Mouse (Mus musculus) neural tube, embryonic 13.5 days (tissue): ENCODE data around the gene Mb21d2. TPM values are rescaled to one million over a fixed set of nuclear protein-coding genes. Genes with fewer than 3 reads are reported as not detected.

Experiments used
- ATAC-seq: fragments of 200-750 bp; cut with Nextera tagmentation; 2 replicates; pipeline ENCODE4 v1.8.0; 2017; ENCODE audit warnings: low read depth, mild to moderate bottlenecking, moderate TSS enrichment, moderate library complexity
- H3K27ac ChIP-seq: fragments of 300-500 bp; sonication (generic); replicated peaks from 2 replicates; pipeline ENCODE4 v1.5.1; 2015; ENCODE audit warnings: moderate library complexity, mild to moderate bottlenecking, inconsistent platforms
- H3K27me3 ChIP-seq: fragments of 300-500 bp; sonication (generic); 2 replicates; pipeline ENCODE4 v1.6.1; 2015; ENCODE audit warnings: mild to moderate bottlenecking, inconsistent platforms
- H3K36me3 ChIP-seq: fragments of 300-500 bp; sonication (generic); 2 replicates; pipeline ENCODE4 v1.6.1; 2015; ENCODE audit warnings: mild to moderate bottlenecking, inconsistent platforms
- H3K4me1 ChIP-seq: fragments of 300-500 bp; sonication (generic); replicated peaks from 2 replicates; pipeline ENCODE4 v1.6.1; 2015; ENCODE audit warnings: inconsistent platforms
- H3K4me2 ChIP-seq: fragments of 300-500 bp; sonication (generic); 2 replicates; pipeline ENCODE4 v1.6.1; 2015; ENCODE audit warnings: inconsistent platforms, mild to moderate bottlenecking, moderate library complexity
- H3K4me3 ChIP-seq: fragments of 300-500 bp; sonication (generic); 2 replicates; pipeline ENCODE4 v1.5.1; 2015; ENCODE audit warnings: mild to moderate bottlenecking, inconsistent platforms
- H3K9ac ChIP-seq: fragments of 300-500 bp; sonication (generic); 2 replicates; pipeline ENCODE4 v1.6.1; 2015; ENCODE audit warnings: moderate library complexity, mild to moderate bottlenecking, inconsistent platforms
- H3K9me3 ChIP-seq: fragments of 300-500 bp; sonication (generic); 2 replicates; pipeline ENCODE4 v1.6.1; 2016; ENCODE audit warnings: inconsistent platforms
- WGBS: fragments of 180-500 bp; shearing (Covaris S2); methylation state at CpG from one replicate; pipeline ENCODE4 v1.1.7; 2015; 5-methylcytosine and 5-hydroxymethylcytosine counted together
- polyA plus RNA-seq: library from polyadenylated mRNA; unstranded; fragments of >200 nt; fragmentation: Nextera tagmentation; extraction: Ambion mirVana; gene quantifications from 2 replicates; pipeline ENCODE4 v1.2.1, GENCODE M21; 2015

Gene Mb21d2
- polyA plus RNA-seq, 1 experiment from 2014 or later: 13.5 TPM

- H3K9ac ChIP-seq: peak overlapping the region; percentile 80
- H3K27ac ChIP-seq: no peak overlapping the region
- no peak for ATAC-seq
- no peaks in the 10 kb centered on the region for H3K36me3 ChIP-seq
- peak overlapping the region; percentile 59 for H3K4me3 ChIP-seq
- peaks cover 44% of the 10 kb centered on the region for H3K4me1 ChIP-seq
- WGBS: 11% methylated on average over 9 of the region's 9 CpGs
- H3K9me3 ChIP-seq: no peaks in the 10 kb centered on the region
- H3K4me2 ChIP-seq: peak overlapping the region; percentile 64
- H3K27me3 ChIP-seq: peaks cover 32% of the 10 kb centered on the region
Measured at GRCm38 (mm10) chr16:28927381-28927780, 2.1 kb downstream of the Mb21d2 start.

- WGBS: 57% methylated on average over 11 of the region's 11 CpGs
- no peak for ATAC-seq
- peaks cover 4% of the 10 kb centered on the region for H3K27me3 ChIP-seq
- no peak overlapping the region for H3K27ac ChIP-seq
- no peaks in the 10 kb centered on the region for H3K9me3 ChIP-seq
- no peaks in the 10 kb centered on the region for H3K36me3 ChIP-seq
- H3K4me1 ChIP-seq: peaks cover 9% of the 10 kb centered on the region
- H3K9ac ChIP-seq: no peak overlapping the region
- no peak overlapping the region for H3K4me3 ChIP-seq
- H3K4me2 ChIP-seq: no peak overlapping the region
Measured at GRCm38 (mm10) chr16:28919320-28919885, 10.1 kb downstream of the Mb21d2 start.

DNA sequence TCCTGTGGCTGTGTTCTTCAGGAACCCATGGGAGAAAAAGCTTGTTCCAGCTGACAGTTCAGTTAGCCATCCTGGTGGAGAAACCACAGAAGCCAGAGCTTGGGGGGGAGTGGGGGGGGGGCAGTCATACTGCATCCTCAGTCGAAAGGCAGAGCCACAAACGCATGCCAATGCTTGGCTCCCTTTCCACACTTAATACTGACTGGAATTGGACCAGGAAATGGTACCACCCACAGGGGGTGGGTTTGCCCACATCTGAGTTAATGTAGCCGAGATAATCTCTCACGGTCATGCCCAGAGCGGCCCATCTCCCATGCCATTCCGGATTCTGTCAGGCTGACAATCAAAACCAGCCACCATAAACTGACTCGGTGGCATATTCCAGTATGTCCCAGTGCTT, 14.1 kb downstream of the Mb21d2 start:
- 78% methylated on average over 7 of the region's 7 CpGs for WGBS
- Histone ChIP-seq H3K9me3 (no peaks in the 10 kb centered on the region), H3K9ac (no peak overlapping the region), H3K36me3 (no peaks in the 10 kb centered on the region), H3K4me1 (0 out of 2 replicates have a peak, but pooled peaks cover 5% of the 10 kb centered on the region), H3K4me2 (no peak overlapping the region), H3K27ac (no peak overlapping the region), H3K4me3 (no peak overlapping the region), H3K27me3 (no peaks in the 10 kb centered on the region)
- ATAC-seq: no peak

DNA sequence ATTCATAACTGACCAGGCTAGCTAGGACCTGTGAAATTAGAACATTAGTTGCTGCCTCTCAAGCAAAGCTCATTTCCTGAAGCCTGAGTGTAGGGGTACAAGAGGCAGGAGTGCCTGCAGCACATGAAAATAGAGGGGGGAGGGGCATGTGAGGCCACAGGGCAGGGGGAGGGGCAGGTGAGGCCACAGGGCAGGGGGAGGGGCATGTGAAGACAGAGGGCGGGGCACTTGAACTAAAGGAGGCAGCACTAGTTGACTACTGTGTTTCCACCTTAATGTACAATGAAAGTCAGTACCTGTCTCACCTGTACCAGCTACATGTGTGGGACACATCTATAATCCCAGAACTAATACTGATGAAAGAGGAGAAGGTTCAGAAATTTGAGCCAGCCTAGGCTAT, 14.8 kb downstream of the Mb21d2 start:
- no peak overlapping the region for H3K27ac ChIP-seq
- no peaks in the 10 kb centered on the region for H3K27me3 ChIP-seq
- H3K36me3 ChIP-seq: no peaks in the 10 kb centered on the region
- 0 out of 2 replicates have a peak, but pooled peaks cover 5% of the 10 kb centered on the region for H3K4me1 ChIP-seq
- H3K4me2 ChIP-seq: no peak overlapping the region
- 79% methylated on average over 1 of the region's 1 CpGs for WGBS
- no peak for ATAC-seq
- H3K9ac ChIP-seq: no peak overlapping the region
- no peak overlapping the region for H3K4me3 ChIP-seq
- no peaks in the 10 kb centered on the region for H3K9me3 ChIP-seq

DNA sequence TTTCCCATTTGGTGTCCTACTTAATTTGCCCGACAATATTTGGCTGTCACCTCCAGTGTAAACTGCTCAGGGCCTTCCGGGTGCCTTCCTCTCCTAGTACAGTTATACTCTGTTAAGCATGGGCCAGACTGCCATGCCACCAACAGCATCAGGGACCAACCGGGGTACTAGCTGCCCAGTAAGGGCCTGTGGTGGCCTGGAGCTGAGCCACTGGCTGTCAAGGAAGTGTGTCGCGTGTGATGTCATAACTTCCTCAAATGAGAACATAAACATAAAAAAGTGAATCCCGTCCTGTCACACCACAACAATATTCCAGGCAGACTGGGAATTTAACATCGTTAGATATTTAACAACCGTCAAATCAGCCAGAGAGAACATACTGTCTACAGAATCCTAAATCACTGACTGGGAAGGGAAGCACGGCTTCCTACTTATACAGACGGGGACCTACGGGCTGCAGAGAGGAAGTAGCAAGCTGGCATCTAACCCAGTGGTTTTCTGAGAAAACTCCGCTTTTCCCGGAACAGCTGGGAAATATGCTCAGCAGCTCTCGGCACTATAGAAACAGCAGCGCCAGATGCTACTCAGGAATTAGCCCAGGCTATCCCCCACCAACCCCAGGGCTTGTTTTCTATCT, 17.9 kb downstream of the Mb21d2 start:
- Histone ChIP-seq H3K27ac (no peak overlapping the region), H3K36me3 (no peaks in the 10 kb centered on the region), H3K27me3 (no peaks in the 10 kb centered on the region), H3K4me3 (no peak overlapping the region), H3K4me2 (no peak overlapping the region), H3K9ac (no peak overlapping the region), H3K4me1 (peaks cover under 1% of the 10 kb centered on the region; the same call in 1 of the 2 replicates), H3K9me3 (no peaks in the 10 kb centered on the region)
- 78% methylated on average over 15 of the region's 15 CpGs for WGBS
- ATAC-seq: no peak

DNA sequence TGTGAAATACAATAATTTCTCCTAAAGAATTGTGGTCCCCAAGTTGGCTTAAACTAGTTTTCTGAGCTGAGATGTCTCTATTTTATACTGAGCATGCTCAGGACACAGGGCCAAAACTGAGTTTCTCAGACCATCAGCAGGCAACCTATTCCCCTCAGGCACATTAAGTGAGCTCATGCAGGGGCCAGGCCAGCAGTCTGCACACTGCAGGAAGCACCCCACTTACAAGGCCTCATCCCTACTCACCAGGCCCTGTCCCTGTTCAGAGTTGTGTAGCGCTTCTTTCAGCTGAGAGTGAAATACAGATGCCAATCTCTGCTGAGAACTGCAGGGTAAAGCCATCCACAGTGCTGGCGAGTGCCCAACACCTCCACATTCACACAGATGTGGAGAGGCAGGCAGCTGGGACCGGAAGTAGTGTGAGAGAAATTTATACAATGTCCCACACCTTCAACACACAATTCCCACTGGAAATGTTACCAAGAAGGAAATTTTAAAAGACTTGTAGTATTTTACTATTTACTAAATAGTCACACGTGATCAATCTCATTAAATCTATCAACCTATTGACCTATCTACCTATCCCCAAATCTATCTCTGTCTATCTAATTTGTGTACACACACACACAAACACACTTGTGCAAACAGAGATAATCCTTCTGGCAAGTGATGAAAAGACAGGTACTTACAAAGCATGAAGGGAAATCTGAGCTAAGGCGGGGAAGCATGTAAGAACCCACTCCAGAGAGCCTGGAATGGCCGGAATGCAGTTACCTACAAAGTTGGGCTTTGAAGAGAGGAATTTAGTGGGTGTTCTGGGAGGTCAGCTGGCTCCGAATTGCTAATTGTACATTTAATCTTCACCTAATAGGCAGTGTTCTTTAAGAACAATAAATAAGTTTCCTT, 22.9 kb downstream of the Mb21d2 start:
- Histone ChIP-seq H3K27me3 (no peaks in the 10 kb centered on the region), H3K4me3 (no peak overlapping the region), H3K36me3 (no peaks in the 10 kb centered on the region), H3K4me2 (no peak overlapping the region), H3K9me3 (no peaks in the 10 kb centered on the region), H3K27ac (no peak overlapping the region), H3K4me1 (peaks cover 16% of the 10 kb centered on the region), H3K9ac (no peak overlapping the region)
- no peak for ATAC-seq
- 84% methylated on average over 7 of the region's 7 CpGs for WGBS

DNA sequence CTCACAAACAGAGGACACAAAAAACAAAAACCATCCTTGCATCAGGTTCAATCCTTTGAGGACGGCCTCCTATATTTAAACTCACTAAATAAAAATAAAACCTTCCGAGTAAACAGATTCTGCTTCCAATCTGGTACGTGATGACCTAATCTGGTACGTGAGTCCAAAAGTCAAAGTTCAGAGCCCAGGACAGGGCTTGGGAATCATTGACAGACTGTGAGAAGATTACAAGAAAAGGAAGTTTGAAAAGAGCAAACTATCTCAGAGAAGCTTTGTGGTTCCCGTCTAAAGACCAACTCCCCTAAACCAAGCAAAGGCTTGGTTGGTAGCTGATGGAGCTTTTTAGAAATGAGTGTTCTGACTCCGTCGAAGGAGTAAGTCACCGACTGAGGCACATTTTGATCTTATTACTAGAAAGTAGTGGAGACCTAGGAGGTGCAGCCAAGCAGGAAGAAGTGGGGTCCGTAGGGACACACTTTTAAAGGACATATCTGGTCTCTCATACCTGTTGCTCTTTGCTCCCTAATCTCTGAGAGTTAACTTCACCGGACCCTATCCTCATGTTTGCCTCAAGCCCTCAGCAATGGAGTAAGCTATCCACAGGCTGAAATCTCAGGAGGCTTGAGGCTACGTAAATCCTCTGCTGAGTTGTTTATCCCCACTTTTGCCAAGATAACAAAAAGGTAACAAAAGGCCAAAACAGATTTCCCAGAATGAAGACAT, 23.7 kb downstream of the Mb21d2 start:
- ATAC-seq: no peak

GRCm38 (mm10) chr16:28902620-28903565, 26.6 kb downstream of the Mb21d2 start:
- Histone ChIP-seq H3K27me3 (peaks cover 17% of the 10 kb centered on the region), H3K4me1 (peaks cover 33% of the 10 kb centered on the region), H3K9ac (no peak overlapping the region), H3K9me3 (no peaks in the 10 kb centered on the region), H3K4me3 (no peak overlapping the region), H3K36me3 (no peaks in the 10 kb centered on the region), H3K27ac (no peak overlapping the region), H3K4me2 (no peak overlapping the region)
- 69% methylated on average over 14 of the region's 14 CpGs for WGBS
- ATAC-seq: no peak

More for the DNA sequence above, 23.7 kb downstream of the Mb21d2 start:
- Histone ChIP-seq H3K36me3 (no peaks in the 10 kb centered on the region), H3K4me2 (no peak overlapping the region), H3K4me3 (no peak overlapping the region), H3K27me3 (no peaks in the 10 kb centered on the region; the same call in 1 of the 2 replicates), H3K9ac (no peak overlapping the region), H3K27ac (no peak overlapping the region), H3K9me3 (no peaks in the 10 kb centered on the region), H3K4me1 (peaks cover 16% of the 10 kb centered on the region)
- WGBS: 87% methylated on average over 11 of the region's 11 CpGs

DNA sequence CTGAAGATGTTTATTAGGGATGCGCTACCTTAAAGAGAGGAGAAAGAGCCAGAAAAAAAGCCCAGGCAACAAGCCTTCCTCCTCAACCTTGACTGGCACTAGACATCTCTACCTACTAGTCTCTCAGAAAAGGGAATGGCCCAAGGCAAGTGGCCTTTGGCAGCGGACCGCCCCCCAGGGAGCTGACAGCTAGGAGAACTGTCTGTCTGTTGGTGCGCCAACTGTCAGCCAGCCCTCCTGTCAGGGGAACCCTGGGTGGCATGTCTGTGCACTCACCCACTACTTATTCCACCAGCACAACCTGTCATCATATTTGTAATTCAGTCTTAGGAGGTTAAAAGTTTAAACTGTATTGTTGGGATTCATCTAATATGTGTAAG, 30.3 kb downstream of the Mb21d2 start:
- no peaks in the 10 kb centered on the region for H3K36me3 ChIP-seq
- H3K9ac ChIP-seq: no peak overlapping the region
- no peak overlapping the region for H3K4me3 ChIP-seq
- no peak overlapping the region for H3K4me2 ChIP-seq
- H3K27me3 ChIP-seq: peaks cover 30% of the 10 kb centered on the region
- WGBS: 65% methylated on average over 4 of the region's 4 CpGs
- H3K27ac ChIP-seq: no peak overlapping the region
- H3K9me3 ChIP-seq: no peaks in the 10 kb centered on the region
- ATAC-seq: no peak
- H3K4me1 ChIP-seq: peaks cover 40% of the 10 kb centered on the region

- Histone ChIP-seq H3K4me1 (peaks cover 44% of the 10 kb centered on the region), H3K9me3 (no peaks in the 10 kb centered on the region), H3K27me3 (peaks cover 31% of the 10 kb centered on the region), H3K36me3 (no peaks in the 10 kb centered on the region), H3K27ac (0 out of 2 replicates have a peak overlapping the region, but pooled peaks have one; percentile 18), H3K4me3 (no peak overlapping the region), H3K9ac (no peak overlapping the region), H3K4me2 (0 out of 2 replicates have a peak overlapping the region, but pooled peaks have one; percentile 5)
- 31% methylated on average over 15 of the region's 15 CpGs for WGBS
- ATAC-seq: no peak
Measured at GRCm38 (mm10) chr16:28898509-28899160, 30.8 kb downstream of the Mb21d2 start.
